Mouse (Mus musculus) layer of hippocampus, adult 9-11 months (tissue): ENCODE results near the gene Tacc3.

Experiments
- DNase-seq: peaks from one replicate; pipeline ENCODE4 v3.0.0; 2022

Gene Tacc3

DNA sequence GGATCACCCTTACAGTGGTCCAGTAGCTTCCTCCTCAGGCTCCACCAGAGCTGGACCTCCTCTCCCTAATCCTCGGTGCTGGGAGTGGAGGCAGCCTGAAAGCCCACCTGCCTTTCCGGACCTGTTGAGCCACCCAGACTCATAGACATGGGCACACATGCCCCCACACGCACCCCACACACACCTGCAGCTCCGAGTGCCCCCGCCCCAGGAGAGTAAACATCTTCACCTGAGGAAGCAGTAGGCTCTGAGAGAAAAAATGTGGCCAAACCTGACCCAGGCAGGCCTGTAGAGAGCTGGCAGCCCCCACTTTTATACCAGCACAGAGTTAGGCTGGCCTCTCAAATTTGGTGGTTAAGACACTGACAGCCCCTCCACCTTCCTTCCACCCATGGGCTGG lies 38.5 kb downstream of the Tacc3 start:
- DNase-seq = no peak

DNA sequence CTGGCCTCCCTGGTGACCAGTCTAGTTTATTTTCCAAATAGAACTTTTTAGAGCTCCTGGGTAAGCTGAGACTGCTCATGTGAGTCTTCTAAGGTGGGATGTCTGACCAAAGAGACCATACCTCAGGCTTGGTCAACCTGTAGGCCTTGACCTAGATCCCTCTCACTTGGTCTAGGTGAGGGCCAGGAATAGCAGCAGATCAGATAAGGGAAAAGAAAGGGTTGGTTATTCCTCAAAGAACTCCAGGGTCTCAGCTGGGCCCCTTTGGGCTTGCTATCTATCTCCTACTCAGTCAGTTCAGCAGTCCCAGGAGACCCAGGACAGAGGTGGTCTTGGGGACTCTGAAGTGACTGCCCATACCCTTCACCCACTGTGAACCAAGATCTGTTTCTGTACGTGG lies 39.6 kb downstream of the Tacc3 start:
- no peak for DNase-seq

DNA sequence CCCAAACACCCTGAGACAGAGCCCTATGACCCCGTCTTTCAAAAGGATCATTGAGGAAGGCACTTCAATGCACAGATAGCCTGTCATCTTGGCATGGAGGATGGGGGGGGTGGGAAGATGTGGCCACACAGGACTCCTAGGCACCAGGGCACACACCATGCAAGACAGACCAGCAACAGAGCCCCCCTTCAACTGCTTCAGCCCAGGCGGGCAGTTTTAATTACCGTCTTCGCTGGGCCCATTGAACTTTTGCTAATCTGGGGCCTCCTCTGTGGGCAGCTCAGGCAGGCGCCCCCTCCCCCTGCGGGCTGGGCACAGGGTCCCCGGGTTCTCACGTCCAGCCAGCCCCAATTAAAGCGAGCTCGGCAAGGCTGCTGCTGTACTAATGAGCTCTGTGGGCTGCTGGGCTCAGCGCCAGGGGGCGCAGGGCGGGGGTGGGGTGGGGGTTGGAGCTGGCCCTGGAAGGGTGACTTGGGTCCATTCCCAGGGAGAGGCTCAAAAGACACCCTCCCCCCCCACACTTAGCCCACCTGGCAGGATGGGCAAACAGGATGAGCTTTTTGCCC lies 40.1 kb downstream of the Tacc3 start:
- peak; percentile 73 for DNase-seq

DNA sequence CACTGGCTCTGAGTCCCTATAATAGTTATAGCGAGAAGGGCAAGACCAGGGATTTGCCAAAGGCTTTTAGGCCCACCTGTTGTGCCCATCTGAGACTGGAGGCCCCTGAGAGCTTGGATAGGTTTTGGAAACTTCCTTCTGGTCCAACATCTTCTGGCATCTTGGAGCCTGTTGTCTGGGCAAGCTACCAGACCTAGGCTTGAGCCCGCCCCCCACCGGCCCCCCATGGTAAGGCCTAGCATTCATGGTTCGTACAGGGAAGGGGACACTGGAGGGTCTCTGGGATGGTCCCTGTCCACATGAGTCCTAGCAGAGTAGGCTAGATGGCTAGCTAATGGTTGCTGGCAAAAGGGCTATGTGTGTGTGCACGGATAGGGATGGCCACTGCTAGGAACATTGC lies 40.7 kb downstream of the Tacc3 start:
- DNase-seq = no peak

DNA sequence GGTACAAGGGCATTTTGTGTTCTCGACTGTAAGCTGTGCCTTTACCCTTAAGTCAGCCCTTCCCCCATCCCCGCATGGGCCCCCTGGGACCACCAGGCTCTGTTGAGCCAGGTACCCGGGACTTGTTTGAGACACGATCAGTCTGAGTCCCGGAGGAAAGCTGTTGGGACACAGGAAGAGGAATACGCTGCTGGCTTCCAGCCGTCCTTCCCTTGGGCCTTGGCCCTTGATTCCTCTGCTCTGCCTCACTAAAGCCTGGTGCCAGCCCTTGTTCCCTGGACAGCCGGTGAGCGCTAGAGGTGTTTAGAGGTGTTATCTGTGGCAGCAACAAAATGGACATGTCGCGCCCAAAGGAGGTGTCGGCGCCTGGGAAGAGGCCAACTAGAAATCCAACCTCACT lies 42.1 kb downstream of the Tacc3 start:
- no peak for DNase-seq

DNA sequence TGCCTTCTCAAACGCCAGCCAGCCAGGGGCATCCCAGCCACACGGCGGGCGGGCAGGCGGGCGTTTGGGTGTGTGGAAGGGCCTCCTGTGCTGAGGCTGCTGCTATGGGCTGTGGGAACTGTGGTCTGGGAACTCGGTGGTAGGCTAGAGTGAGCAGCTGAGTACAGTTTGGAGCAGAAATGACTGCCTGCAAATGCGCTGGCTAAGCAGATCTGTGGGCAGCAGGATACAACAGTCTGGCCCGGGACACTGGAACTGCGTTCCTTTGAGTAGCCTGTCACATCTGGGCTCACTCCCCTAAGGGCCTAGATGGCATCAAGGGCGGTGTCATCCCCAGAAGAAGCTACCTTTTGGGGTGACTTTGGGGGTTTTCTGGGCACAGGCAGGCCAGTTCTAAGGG lies 43.9 kb downstream of the Tacc3 start:
- DNase-seq = no peak

DNA sequence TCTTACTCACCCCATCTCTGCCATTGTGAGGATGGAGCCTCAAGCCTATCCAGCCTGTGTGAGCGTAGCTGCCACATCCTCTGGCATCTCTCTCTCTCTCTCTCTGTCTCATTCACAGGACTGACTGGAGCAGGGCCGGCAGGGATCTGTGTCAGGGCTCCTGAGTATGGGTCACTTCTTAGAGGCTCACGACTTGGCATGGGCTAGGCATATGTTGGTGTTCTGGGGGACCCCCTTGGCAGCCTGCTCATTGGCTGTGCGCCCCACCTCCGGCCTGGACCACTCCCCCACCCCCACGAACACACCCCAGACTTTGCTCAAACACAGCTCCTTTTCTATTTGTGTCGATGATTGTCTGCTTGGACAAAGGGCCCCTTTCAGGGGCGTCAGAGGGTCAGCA lies 46.1 kb downstream of the Tacc3 start:
- DNase-seq = no peak

DNA sequence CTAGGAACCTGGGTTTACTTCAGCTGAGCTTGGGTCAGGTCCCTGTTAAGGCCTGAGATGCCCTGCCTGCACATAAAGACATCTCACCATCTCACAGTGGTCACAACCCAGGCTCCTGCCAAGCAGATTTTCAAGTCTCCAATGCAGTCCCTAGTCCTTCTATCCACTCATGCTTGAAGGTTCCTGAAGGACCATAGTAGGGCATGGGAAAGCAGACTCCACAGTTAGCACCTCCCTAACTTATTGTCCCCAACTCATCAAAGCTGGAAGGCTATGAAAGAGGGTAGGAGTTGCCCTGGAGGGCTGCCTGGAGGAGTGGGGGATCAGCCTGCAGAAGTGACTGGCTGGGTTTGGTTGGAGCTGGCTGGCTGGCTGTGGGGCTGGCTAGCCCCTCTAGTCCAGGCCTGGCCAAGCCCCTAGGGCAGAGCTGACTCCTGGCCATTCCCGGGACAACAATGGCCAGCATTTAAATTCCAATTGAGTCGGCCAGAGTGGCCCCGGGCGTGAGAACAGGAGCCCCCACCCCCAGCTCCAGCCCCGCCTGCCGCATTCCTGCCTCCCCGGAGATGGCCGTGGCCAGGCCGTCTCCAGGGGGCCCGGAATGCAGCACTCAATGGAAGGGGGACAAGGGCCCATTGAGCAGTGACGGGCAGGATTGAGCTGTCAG lies 47.1 kb downstream of the Tacc3 start:
- peak; percentile 75 for DNase-seq

DNA sequence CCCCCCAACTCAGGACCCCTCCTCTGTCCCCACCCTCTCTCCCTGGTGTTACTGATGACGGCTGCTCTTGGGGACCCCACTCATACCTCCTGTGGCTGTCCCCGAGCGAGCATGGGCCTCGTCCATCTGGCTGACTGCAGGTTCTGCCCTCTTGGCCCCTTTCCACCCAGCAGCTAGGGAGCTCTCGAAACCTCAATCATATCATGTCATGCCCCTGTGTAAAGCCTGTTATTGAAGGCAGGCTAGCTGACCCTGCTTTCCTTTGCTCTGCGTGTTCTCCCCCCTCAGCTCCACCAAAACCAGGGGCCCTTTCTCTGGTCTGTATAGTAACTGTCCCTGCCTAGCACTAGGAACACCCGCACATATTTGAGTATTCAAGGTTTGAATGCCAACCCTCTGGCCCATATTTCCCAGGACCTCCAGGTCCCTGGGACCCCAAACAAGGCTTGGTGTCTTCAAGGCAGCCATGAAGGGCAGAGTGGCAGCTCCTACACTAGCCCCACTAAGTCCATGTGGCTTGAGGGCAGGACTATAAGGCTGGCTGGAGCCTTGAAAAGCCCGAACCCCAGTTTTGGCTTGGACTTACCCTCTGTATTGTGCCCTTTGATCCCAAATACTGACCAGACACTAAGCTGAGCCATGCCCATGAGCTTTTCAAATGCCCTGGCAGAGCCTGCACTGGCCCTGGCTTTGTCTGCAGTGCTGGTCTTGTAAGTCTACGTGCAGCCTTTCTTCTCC lies 47.9 kb downstream of the Tacc3 start:
- no peak for DNase-seq

DNA sequence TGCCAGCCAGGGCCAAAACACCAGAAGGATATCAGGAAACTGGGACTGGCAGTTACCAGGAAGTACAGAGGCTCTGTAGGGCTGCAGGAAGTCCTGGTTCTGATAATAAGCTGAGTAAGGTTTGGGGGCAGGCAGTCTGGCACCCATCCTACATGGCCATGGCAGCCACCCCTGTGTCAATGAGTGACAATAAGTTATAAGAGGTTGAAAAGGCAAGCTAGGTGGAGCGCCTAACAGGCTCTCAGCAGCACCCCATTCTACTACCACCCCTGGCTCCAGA lies 48.4 kb downstream of the Tacc3 start:
- no peak for DNase-seq

DNA sequence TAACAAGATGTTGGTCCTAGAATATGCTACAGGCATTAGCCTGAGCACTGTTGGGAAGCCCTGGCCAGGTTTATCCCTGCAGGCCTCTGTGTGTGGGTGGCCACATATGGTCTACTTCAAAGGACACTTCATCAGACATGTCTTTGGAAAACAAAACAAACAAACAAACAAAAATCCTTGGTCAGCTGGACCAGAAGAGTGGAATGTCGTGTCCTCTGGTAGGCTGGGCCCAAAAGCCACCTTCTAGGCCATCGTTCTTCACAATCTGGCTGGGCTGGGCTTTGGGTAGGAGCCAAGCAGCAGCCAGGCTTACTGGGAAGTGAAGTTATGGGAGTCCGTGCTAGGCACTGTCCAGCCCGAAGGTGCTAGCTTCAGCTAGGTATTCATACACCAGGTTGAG lies 49.2 kb downstream of the Tacc3 start:
- DNase-seq = no peak

DNA sequence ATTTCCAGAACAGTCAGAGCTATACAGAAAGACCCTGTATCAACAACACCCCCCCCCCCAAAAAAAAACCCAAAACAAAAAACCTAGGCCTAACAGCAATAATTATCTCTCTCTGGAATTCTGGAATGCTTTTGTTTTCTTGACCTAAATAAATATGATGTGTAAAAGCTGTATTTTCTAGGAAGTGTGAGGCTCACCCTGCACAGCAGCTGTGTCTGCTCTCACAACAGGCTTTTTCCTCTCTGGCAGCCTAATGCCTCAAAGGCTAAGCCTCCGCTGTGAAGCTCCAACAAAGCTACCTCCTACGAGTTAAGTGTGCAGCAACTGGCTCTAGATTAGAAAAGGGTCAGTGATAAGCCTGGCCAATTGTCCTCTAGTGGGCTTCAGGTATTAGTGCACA lies 51.1 kb downstream of the Tacc3 start:
- no peak for DNase-seq

DNA sequence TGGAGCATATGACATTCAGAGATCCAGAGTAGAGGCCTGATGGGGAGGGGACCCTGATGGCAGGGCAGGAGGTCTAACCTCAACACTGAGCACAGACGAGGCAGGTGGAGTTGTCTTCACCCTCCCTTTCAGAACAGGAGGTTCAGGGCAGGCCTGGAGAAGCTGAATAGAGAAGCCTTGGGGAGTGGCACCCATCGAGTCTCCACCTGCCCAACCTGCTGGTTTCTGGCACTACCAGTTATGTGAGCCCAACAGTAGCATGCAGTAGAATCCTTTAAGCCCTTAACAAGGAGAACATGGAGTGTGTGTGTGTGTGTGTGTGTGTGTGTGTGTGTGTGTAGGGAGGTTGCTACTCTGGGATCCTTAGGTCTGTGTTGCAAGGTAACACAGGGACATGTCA lies 54.6 kb downstream of the Tacc3 start:
- DNase-seq = no peak

DNA sequence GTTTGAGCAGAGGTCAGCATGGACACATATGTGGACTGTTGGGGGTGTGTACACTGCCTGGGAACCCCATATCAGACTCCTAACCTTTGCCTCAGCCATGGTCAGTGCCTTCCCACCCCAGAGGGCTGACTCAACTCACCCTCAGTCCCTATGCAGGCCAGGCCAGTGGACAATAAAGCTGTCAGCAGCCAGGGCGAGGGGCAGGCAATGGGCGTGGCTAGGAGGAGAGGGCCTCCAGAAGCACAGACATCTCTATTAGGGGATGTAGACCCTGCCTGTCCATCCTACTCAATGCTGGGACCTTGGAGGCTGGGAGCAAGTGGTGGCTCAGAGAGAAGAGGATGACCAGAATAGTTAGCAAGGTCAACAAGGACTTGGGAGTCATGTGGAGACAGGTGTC lies 57.3 kb downstream of the Tacc3 start:
- no peak for DNase-seq

DNA sequence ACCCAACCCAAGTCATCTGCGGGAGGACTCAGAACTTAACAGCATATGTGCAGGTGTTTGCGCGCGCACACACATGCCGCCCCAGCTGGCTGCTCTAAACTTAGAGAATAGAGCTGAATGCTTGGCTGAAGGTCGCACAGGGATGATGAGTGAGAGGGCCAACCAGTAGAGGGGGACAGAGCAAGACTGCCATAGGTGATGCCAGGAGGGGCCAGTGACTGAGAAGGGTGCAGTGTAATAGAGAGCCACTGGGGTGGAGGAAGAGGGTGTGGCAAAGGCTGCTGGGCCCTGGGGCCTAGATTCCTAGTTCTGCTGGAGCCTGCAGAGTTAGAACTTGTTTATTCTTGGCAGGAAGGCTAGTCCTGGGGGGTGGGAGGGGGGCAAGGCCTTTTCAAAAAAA lies 58.5 kb downstream of the Tacc3 start:
- no peak for DNase-seq

DNA sequence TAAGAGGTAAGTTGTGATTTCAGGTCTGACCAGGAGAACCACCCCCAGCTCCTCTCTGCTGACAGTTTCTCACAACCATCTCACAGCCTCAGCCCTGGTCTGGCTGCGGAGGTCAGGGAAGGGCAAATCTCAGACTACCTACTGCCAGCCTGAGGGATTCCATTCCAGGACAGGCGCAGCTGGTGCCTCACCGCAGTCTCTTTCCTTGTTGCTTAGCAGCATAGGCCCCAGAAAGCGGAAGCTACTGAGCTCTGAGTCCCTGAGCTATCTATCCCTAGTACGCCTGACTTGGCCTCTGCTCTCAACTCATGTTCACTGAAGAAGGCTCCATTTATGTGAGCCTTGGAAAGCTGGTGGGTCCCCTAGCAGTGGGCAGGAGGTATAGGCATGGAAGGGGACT lies 60.5 kb downstream of the Tacc3 start:
- no peak for DNase-seq

DNA sequence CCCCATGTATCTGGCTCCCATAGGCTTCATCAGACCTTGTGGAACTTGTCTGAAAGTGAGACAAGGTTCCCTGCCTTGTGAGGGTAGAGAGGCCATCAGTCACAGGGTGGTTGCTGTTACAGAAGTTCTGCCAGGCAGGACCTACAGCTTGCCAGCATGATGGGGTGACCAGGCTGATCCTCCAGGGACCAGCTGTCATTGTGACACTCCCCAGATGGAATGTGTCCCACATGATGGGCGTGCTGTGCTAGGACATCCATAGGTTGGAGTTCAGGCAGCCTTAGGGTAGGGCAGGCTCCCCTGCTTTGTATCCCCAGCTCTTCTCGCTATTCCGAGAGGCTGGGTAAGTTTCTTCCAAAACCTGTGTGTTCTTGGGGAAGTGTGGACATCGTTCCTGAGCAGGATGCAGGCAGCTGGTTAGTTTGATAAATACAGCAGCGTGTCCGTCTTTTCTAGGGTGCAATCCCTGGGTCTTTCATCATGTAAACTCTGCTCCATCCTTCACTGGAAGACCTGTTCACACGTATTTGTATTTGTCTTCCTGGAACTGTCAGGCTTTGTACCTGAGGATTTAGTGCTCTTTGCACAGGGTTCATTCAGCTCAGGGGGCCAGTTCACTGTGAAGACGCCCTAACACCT lies 63.0 kb downstream of the Tacc3 start:
- DNase-seq = no peak

DNA sequence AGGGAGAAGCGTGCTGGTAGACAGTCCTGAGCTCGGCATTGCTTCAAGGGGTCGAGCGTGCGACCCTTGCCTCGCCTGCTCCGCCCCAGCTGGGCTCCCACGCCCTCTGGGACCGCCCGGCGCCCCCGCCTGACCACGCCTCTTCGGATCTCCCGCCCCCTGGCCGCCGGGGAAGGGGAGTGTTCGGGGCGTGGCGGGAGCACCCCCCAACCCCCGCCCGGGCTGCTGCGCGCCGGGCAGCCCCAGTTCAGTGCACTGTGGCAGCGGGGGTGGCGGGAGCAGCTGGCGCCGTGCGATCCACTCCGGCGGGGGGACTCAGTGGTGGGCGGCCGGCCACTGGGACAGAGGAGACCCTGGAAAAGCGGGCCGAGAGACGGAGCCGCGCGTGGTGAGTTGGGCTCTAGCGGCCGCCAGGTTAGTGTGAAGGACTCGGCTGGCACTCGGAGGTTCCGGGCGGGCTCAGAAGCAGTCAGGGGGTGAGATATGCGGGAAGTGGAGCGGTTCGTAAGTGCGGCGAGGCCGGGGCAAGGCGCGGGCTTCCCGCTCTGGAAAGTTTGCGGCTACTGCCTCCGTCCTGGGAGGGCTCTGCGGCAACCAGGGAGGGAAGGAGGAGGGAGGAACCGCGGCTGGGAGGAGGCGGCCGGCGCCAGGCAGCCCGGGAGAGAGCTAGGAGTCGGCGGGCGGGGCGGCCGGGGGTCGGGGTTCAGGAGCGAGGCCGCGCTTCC lies 63.8 kb downstream of the Tacc3 start, which contains the start of gene Fgfr3:
Gene Fgfr3, plus strand, starts transcription at position 134 of the 725 bp plus-strand sequence.
- DNase-seq = no peak

DNA sequence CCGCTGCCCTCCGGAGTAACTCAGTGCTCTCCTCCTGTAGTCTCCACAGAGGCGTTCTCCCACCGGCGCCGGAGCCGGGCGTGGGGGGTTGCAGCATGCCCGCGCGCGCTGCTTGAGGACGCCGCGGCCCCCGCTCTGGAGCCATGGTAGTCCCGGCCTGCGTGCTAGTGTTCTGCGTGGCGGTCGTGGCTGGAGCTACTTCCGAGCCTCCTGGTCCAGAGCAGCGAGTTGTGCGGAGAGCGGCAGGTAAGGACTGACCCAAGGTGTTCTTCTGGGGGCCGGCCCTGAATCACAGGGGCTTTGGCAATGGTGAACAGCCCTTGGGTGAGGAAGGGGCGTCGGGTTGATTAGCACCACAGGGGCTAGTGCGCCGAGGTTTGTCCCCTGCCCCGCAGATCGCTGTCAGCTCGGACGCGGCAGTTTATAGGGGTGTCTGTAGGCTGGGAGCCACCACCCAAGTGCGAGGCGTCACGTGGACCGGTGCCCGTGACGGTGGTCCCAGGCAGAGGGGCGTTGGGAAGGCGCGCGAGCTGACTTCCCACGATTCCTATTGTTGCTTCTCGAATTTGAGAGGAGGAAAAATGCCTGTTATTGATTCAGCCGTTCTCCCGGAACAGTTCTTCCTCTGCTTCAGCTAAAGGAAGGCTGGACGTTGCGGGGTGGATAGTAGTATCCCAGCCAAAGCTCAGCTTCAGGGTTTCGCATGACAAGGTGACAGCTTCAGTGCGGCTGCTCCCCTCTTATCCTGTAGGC lies 64.5 kb downstream of the Tacc3 start:
- DNase-seq = no peak

DNA sequence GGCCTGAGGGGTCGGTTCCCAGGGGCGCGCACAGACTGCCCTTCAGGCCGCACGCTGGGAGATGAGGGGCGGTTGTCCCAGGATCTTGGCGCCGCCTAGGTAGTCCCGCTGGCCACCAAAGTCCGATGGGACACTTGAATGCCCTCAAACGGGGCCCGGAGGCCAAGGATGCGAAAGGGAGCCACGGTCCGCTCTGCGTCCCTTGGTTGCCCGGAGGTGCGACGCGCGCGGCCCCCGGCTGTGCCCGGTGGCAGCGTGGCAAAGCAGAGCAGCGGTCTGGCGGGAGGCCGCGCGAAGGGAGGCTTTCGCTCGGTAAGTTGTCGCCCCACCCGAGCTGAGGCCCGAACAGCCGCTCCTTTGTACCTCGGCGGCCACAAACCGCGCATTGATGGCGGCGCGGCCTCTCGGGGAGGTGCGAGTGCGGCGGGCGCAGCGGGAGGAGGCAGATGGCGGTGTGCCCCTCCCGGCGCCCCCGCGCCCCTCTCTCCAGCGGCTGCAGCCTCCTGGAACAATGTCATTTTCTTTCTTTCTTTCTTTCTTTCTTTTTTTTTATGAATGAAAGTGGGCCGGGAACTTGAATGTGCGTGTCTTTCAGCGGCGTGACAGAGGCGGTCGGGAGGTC lies 65.2 kb downstream of the Tacc3 start:
- DNase-seq = no peak

DNA sequence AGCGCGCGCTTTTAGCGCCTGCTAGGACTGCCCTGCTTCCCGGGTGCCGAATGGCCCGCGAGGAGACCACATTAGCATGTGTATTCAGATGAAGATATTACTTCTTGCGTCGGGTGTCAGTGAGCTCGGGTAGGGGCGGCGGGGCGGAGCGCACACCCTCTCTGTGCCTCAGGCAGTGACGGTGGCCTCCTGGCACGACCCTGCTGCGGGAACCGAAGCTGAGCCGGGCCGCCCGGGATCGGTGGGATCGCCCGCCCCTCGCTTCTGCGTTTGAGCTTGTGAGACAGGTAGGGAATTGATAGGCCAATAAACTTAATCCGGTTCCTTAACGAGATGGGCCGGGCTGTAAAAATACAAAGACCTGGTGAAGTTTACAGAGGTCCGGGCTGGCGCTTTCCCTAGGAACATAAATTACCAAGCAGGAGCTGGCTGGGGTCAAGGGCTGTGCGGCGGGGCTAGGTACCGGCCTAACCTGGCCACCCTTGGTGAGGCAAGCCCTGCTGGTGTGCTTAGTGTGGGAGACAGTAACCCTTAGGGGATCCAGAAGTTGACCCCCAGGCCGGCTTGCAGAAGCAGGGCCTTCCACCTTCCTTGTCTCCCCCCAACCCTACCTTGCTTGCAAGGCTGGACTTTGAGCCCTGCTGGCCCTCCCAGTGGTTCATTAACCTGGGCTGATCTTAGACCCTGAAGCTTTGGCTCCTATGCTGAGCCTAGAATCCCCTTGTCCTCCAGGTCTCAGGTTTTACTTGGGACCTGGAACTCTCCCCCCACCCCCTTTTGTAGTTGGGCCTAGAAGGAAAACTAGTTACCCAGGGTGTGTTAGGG lies 65.9 kb downstream of the Tacc3 start:
- DNase-seq = no peak
